Mouse (Mus musculus): ENCODE measurements around the gene Rnf149.

Gene Rnf149

GRCm38 (mm10) chr1:39528319-39528718 is 48.9 kb downstream of the Rnf149 start:
- in situ Hi-C loops (cut with MboI): no loop called here

GRCm38 (mm10) chr1:39527432-39527831 is 49.8 kb downstream of the Rnf149 start:
- in situ Hi-C loops (cut with MboI): no loop called here

- in situ Hi-C loops (cut with MboI): no loop called here
These were observed 50.6 kb downstream of the Rnf149 start for GRCm38 (mm10) chr1:39526371-39527167.

- in situ Hi-C loops (cut with MboI): no loop called here
These were observed 51.4 kb downstream of the Rnf149 start for GRCm38 (mm10) chr1:39525763-39526162.

- in situ Hi-C loops (cut with MboI): loop anchor here (25.0 kb wide), 1 partner anchor 510 kb away; no protein-coding TSS in a partner anchor
These were observed 54.7 kb downstream of the Rnf149 start for GRCm38 (mm10) chr1:39522519-39522918.

GRCm38 (mm10) chr1:39521326-39521725 is 55.9 kb downstream of the Rnf149 start:
- in situ Hi-C loops (cut with MboI): loop anchor here (25.0 kb wide), 1 partner anchor 509 kb away; no protein-coding TSS in a partner anchor

GRCm38 (mm10) chr1:39515303-39515991 is 61.8 kb downstream of the Rnf149 start:
- in situ Hi-C loops (cut with MboI): loop anchor here (25.0 kb wide), 1 partner anchor 503 kb away; no protein-coding TSS in a partner anchor

GRCm38 (mm10) chr1:39512183-39512582 is 65.0 kb downstream of the Rnf149 start:
- in situ Hi-C loops (cut with MboI): loop anchor here (25.0 kb wide), 1 partner anchor 500 kb away; no protein-coding TSS in a partner anchor

- in situ Hi-C loops (cut with MboI): loop anchor here (25.0 kb wide), 1 partner anchor 499 kb away; no protein-coding TSS in a partner anchor
These were observed 65.4 kb downstream of the Rnf149 start for GRCm38 (mm10) chr1:39511775-39512174.

GRCm38 (mm10) chr1:39505600-39505999 is 71.6 kb downstream of the Rnf149 start:
- in situ Hi-C loops (cut with MboI): loop anchor here (25.0 kb wide), 1 partner anchor 493 kb away; no protein-coding TSS in a partner anchor

- in situ Hi-C loops (cut with MboI): loop anchor here (25.0 kb wide), 1 partner anchor 492 kb away; no protein-coding TSS in a partner anchor
These were observed 72.9 kb downstream of the Rnf149 start for GRCm38 (mm10) chr1:39504261-39504660.

- in situ Hi-C loops (cut with MboI): loop anchor here (25.0 kb wide), 1 partner anchor 491 kb away; no protein-coding TSS in a partner anchor
These were observed 74.2 kb downstream of the Rnf149 start for GRCm38 (mm10) chr1:39502817-39503633.

Measured in mature B cell (primary cell).